Mouse (Mus musculus): ENCODE results near the gene Mien1. TPM values are rescaled to one million over a fixed set of nuclear protein-coding genes. Genes with fewer than 3 reads are reported as not detected.

The Mien1 gene
- total RNA-seq (2014; rRNA removed) = 73.1 and 105 TPM in 2 replicates
- polyA plus RNA-seq (2015; fragmentation: Nextera tagmentation; extraction: Ambion mirVana) = 272 and 326 TPM in 2 replicates

DNA sequence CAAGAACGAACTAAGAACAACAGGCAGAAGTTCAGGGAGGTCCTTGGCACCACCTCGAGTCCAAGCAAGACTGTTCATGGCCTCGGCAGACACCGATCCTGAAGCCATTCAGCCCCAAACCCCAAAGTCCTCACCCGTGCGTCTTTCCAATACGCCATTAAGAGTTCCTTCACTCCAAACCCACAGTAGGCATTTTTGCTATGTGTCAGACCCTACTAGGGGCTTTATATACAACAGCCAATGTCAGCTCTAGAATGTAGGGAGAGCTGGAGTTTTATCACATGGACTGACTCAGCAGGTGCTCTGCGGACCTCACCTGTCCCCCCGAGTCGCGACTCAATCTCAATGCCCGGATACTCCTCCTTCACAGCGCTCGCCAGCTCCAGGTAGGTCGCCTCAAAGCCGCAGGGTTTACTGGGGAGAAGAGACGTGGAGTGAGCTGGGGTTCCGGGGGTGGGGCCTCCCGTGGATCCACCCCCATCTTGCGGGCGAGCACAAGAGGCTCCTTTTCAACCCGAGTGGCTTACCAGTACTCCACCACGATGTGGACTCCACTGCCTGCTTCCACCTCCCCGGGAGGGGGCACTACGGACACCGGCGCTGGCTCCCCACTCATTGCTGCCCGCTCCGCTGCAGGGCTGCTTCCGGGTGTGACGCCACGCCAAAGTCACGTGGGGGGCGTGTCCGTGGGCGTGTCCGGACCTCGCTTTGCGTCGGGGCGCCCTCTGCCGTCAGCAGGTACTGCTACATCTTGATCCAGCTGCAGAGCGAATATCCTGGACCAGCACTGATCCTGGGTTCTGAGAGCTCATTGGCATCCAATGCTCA, at the start of gene Mien1:
TSS of gene Mien1 (minus strand) at position 661 of the 828 bp plus-strand sequence.
- 2% methylated on average over 43 of the region's 43 CpGs for WGBS
- H3K4me2 ChIP-seq (ENCODE audit: low read depth) = peak within 1 kb of the TSS; percentile 65
- TF ChIP-seq CTCF (IDR thresholded peaks at IDR 0.05; ENCODE audit: low read depth) = peak; percentile 97
- no peaks in the 10 kb centered on the region for H3K9me3 ChIP-seq (ENCODE audit: low read length)
- peak within 1 kb of the TSS; percentile 66 for H3K9ac ChIP-seq
- H3K4me1 ChIP-seq (ENCODE audit: insufficient read depth) = peaks cover 7% of the 10 kb centered on the region; the same call in 1 of the 2 replicates
- H3K36me3 ChIP-seq (ENCODE audit: insufficient read depth) = peaks cover 5% of the 10 kb centered on the region; the same call in 1 of the 2 replicates
- peak within 1 kb of the TSS; percentile 73 for H3K4me3 ChIP-seq (ENCODE audit: low read depth, low read length)
- ATAC-seq (peak; percentile 96), DNase-seq (peak; percentile 97)
- no peaks in the 10 kb centered on the region for H3K27me3 ChIP-seq (ENCODE audit: insufficient read depth, low read length)
- H3K27ac ChIP-seq (ENCODE audit: low read depth, low read length) = peak within 1 kb of the TSS; percentile 66

DNA sequence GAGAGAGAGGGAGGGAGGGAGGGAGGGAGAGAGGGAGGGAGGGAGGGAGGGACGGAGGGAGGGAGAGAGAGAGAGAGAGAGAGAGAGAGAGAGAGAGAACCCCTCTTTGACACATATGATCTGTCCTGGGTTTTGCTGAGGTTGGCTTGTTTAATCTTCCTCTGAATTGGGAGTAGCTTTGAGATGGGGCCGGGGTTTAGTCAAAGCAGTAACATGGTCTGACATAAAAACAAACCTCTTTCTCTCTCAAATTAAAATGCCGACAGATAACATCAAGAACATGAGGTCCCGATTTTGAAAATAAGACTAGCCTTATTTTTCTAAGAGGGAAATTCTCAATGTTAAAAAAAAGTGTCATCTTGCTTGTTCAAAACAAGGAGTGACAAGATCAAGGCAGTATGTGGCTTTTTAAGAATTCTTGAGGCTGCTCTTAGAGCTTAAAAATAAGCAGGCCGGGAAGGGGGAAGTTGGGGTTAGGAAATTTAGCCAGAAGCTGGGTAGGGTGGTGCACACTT, 48.8 kb upstream of the Mien1 start:
- Histone ChIP-seq H3K4me1 (ENCODE audit: insufficient read depth) (no peaks in the 10 kb centered on the region), H3K9ac (no peak overlapping the region), H3K27ac (ENCODE audit: low read depth, low read length) (no peak overlapping the region), H3K9me3 (ENCODE audit: low read length) (no peaks in the 10 kb centered on the region), H3K4me3 (ENCODE audit: low read depth, low read length) (no peak overlapping the region), H3K4me2 (ENCODE audit: low read depth) (no peak overlapping the region), H3K27me3 (ENCODE audit: insufficient read depth, low read length) (no peaks in the 10 kb centered on the region), H3K36me3 (ENCODE audit: insufficient read depth) (no peaks in the 10 kb centered on the region)
- ATAC-seq = no peak
- WGBS = 78% methylated on average over 5 of the region's 5 CpGs
- no peak for DNase-seq
- no peak for TF ChIP-seq CTCF (IDR thresholded peaks at IDR 0.05; ENCODE audit: low read depth)

- Histone ChIP-seq H3K36me3 (ENCODE audit: insufficient read depth) (no peaks in the 10 kb centered on the region), H3K27me3 (ENCODE audit: insufficient read depth, low read length) (no peaks in the 10 kb centered on the region), H3K4me1 (ENCODE audit: insufficient read depth) (no peaks in the 10 kb centered on the region), H3K4me3 (ENCODE audit: low read depth, low read length) (no peak overlapping the region), H3K27ac (ENCODE audit: low read depth, low read length) (no peak overlapping the region), H3K9ac (no peak overlapping the region), H3K4me2 (ENCODE audit: low read depth) (no peak overlapping the region), H3K9me3 (ENCODE audit: low read length) (no peaks in the 10 kb centered on the region)
- no peak for ATAC-seq
- 91% methylated on average over 2 of the region's 2 CpGs for WGBS
- no peak for TF ChIP-seq CTCF (IDR thresholded peaks at IDR 0.05; ENCODE audit: low read depth)
- no peak for DNase-seq
These were observed 47.0 kb upstream of the Mien1 start for GRCm38 (mm10) chr11:98485749-98486148.

DNA sequence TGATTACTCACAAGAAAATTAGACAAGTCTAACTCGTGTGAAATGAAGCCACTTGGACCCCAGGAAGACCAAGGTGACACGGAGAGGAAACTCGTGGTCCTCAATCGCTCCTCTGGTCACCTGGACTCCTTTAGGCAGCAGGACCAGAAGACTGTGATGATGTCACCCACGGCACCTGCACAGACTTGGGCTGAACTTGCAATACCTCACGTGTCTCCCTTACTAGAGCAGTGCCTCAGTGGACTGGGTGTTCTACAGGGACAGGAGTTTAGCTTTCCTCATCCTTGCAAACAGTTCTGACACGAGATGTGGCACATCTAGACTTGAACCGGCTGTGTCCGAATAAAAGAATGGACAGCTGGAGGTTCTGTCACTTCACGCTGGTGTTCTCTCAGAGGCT, 43.3 kb upstream of the Mien1 start:
- WGBS = 78% methylated on average over 10 of the region's 10 CpGs
- H3K36me3 ChIP-seq (ENCODE audit: insufficient read depth) = no peaks in the 10 kb centered on the region
- no peaks in the 10 kb centered on the region for H3K9me3 ChIP-seq (ENCODE audit: low read length)
- TF ChIP-seq CTCF (IDR thresholded peaks at IDR 0.05; ENCODE audit: low read depth) = no peak
- no peaks in the 10 kb centered on the region for H3K27me3 ChIP-seq (ENCODE audit: insufficient read depth, low read length)
- H3K27ac ChIP-seq (ENCODE audit: low read depth, low read length) = no peak overlapping the region
- no peak overlapping the region for H3K4me2 ChIP-seq (ENCODE audit: low read depth)
- H3K4me1 ChIP-seq (ENCODE audit: insufficient read depth) = no peaks in the 10 kb centered on the region
- DNase-seq (no peak), ATAC-seq (no peak)
- H3K9ac ChIP-seq = no peak overlapping the region
- H3K4me3 ChIP-seq (ENCODE audit: low read depth, low read length) = no peak overlapping the region

GRCm38 (mm10) chr11:98481231-98481630, 42.4 kb upstream of the Mien1 start:
- H3K36me3 ChIP-seq (ENCODE audit: insufficient read depth) = no peaks in the 10 kb centered on the region
- DNase-seq (no peak), ATAC-seq (no peak)
- no peak for TF ChIP-seq CTCF (IDR thresholded peaks at IDR 0.05; ENCODE audit: low read depth)
- 49% methylated on average over 6 of the region's 6 CpGs for WGBS
- no peak overlapping the region for H3K9ac ChIP-seq
- H3K4me2 ChIP-seq (ENCODE audit: low read depth) = no peak overlapping the region
- no peaks in the 10 kb centered on the region for H3K4me1 ChIP-seq (ENCODE audit: insufficient read depth)
- H3K27ac ChIP-seq (ENCODE audit: low read depth, low read length) = no peak overlapping the region
- no peak overlapping the region for H3K4me3 ChIP-seq (ENCODE audit: low read depth, low read length)
- H3K27me3 ChIP-seq (ENCODE audit: insufficient read depth, low read length) = no peaks in the 10 kb centered on the region
- H3K9me3 ChIP-seq (ENCODE audit: low read length) = no peaks in the 10 kb centered on the region

- H3K9me3 ChIP-seq (ENCODE audit: low read length) = no peaks in the 10 kb centered on the region
- H3K4me2 ChIP-seq (ENCODE audit: low read depth) = no peak overlapping the region
- H3K4me3 ChIP-seq (ENCODE audit: low read depth, low read length) = no peak overlapping the region
- no peak overlapping the region for H3K9ac ChIP-seq
- H3K4me1 ChIP-seq (ENCODE audit: insufficient read depth) = no peaks in the 10 kb centered on the region
- no peak overlapping the region for H3K27ac ChIP-seq (ENCODE audit: low read depth, low read length)
- H3K27me3 ChIP-seq (ENCODE audit: insufficient read depth, low read length) = no peaks in the 10 kb centered on the region
- TF ChIP-seq CTCF (IDR thresholded peaks at IDR 0.05; ENCODE audit: low read depth) = no peak
- 92% methylated on average over 12 of the region's 12 CpGs for WGBS
- no peak for DNase-seq
- no peak for ATAC-seq
- no peaks in the 10 kb centered on the region for H3K36me3 ChIP-seq (ENCODE audit: insufficient read depth)
These were observed 41.2 kb upstream of the Mien1 start for GRCm38 (mm10) chr11:98479940-98480497.
